Mouse (Mus musculus) G1E (cell line): ENCODE data around the gene 4921507P07Rik. TPM values are rescaled to one million over a fixed set of nuclear protein-coding genes. Genes with fewer than 3 reads are reported as not detected.
"Not testable (repeated sequence)": the region's sequence is repeated elsewhere in the genome, so short reads cannot be mapped to it uniquely, and the experiment has no call there.

Experiments
- ATAC-seq: 2 replicates; pipeline ENCODE4 v1.8.0; 2016; ENCODE audit warnings: mild to moderate bottlenecking; ENCODE audit not compliant: insufficient number of reproducible peaks, poor library complexity, low FRiP score, severe bottlenecking; ENCODE audit errors: extremely low read depth
- DNase-seq: peaks from one replicate; pipeline ENCODE4 v3.0.0; 2012; ENCODE audit warnings: low spot score
- H3K27me3 ChIP-seq: 2 replicates; pipeline ENCODE4 v1.6.1; 2012; ENCODE audit warnings: mild to moderate bottlenecking, low read length, inconsistent platforms; ENCODE audit not compliant: insufficient read depth
- H3K36me3 ChIP-seq: replicated peaks from 2 replicates; pipeline ENCODE3; 2012; ENCODE audit warnings: mild to moderate bottlenecking, inconsistent platforms
- H3K4me1 ChIP-seq: 2 replicates; pipeline ENCODE4 v1.6.1; 2012; ENCODE audit warnings: low read depth, low read length, inconsistent platforms, mixed read lengths; ENCODE audit not compliant: insufficient read depth
- H3K4me3 ChIP-seq: 2 replicates; pipeline ENCODE4 v1.5.1; 2012; ENCODE audit warnings: low read depth, mild to moderate bottlenecking, inconsistent platforms, low read length, moderate library complexity, mixed read lengths
- H3K9me3 ChIP-seq: replicated peaks from 2 replicates; pipeline ENCODE4 v1.6.1; 2012; ENCODE audit warnings: inconsistent platforms
- CTCF ChIP-seq: IDR thresholded peaks from 2 replicates; pipeline ENCODE4 v1.5.1; 2012; ENCODE audit warnings: low read depth, low read length, inconsistent platforms, mixed read lengths
- GATA1 ChIP-seq: IDR thresholded peaks from 2 replicates; pipeline ENCODE4 v1.6.1; 2012; ENCODE audit warnings: borderline replicate concordance, low read length, inconsistent platforms, mixed read lengths
- GATA2 ChIP-seq: IDR thresholded peaks from 2 replicates; pipeline ENCODE4 v1.6.1; 2012; ENCODE audit warnings: low read depth, low read length, inconsistent platforms, borderline replicate concordance
- POLR2AphosphoS5 ChIP-seq: IDR thresholded peaks from 2 replicates; pipeline ENCODE4 v1.6.1; 2012; ENCODE audit warnings: low read depth, low read length, inconsistent platforms; ENCODE audit not compliant: insufficient replicate concordance
- TAL1 ChIP-seq: conservative IDR thresholded peaks from 2 replicates; pipeline ENCODE4 v1.6.1; 2012; ENCODE audit warnings: low read depth, low read length, inconsistent platforms, mixed read lengths
- polyA plus RNA-seq: library from polyadenylated mRNA; stranded (reverse); fragments of >175 nt; gene quantifications from 2 replicates; pipeline ENCODE4 v1.2.3, GENCODE M21; 2012
- total RNA-seq, 2 experiments: library from RNA; stranded (forward) in 1 of 2; stranded (reverse) in 1 of 2; fragments of 200-1000 nt in 1 of 2; fragments of >200 nt in 1 of 2; fragmentation: Nextera tagmentation in 1 of 2; gene quantifications; 2 replicates each; pipeline ENCODE4 v1.2.3; 2014 to 2017

Gene 4921507P07Rik
- total RNA-seq (2014; fragmentation: Nextera tagmentation) = not detected in 2 replicates
- 0.05 TPM in 1 of 2 replicates, not detected in the other for total RNA-seq (2017)
- polyA plus RNA-seq = not detected in 2 replicates

DNA sequence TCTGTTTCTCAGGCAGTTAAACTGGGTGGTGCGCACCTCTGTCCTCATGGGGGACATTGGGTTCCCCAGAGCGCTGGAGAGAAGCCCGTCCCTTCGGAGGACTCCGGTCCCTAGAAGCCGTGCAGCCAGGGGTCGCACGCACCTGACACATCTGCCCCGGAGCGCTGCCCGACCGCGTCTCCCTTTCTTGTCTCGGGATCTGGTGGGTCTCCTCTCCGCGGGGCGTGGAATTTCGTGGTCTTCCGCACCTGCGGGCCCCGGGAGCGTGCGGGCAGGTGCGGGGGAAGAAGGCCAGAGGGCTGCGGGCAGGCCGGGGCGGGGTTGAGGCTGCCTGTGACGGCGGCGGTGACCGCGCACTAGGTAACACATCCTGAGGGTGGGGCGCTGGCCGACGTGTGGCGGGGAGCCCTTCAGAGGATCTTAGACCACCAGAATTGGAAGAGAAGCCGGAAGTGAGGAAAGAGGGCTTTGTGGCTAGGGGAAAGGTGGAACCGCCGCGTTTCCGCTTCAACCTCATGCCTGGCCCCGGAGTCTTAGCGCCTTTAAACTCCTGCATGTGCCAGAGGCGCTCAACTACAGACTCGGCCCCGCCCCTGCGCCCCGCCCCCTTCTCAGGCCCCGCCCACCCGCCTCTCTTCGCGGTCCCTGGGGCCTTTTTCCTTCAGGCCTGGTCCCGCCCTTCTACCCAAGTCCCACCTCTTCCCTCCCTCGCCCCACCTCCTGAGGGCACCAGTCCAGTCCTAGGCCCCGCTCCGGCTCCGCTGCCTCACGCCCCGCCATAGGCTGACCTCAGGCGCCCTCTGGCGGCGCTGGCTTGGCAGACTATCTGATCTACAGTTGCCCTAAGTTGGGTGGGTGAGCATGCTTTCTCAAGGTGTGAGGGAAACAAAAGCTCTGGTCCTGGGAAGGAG is at the start of gene 4921507P07Rik:
4921507P07Rik (minus strand) TSS at position 332 of the 911 bp plus-strand sequence.
- Histone ChIP-seq H3K27me3 (peaks cover 12% of the 10 kb centered on the region), H3K4me1 (no peaks in the 10 kb centered on the region), H3K36me3 (no peaks in the 10 kb centered on the region), H3K9me3 (peaks cover 9% of the 10 kb centered on the region), H3K4me3 (no peak within 1 kb of the TSS)
- TF ChIP-seq GATA1 (no peak), POLR2AphosphoS5 (no peak), CTCF (no peak), TAL1 (no peak), GATA2 (no peak)
- no peak for DNase-seq
- no peak for ATAC-seq

DNA sequence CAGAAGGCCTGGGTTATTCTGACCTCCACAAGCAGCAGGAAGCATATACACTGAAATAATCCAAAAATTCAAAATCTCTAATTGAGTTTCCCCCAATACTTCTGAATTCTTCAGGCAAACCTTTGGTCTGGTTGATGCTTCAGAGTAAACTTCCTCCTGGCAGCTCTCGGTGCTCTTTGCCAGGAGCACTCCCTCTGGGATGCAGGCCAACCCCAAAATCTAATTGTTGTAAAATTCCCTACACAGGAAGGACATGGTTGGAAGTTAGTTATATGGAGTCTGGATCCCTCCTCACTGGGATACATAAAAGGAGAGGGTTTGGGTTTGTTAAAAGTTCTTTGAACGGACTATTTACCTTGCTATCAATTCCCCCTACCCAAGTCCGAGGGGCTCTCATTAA is 48.3 kb upstream of the 4921507P07Rik start:
- TF ChIP-seq GATA1 (no peak), TAL1 (no peak), GATA2 (no peak), CTCF (no peak), POLR2AphosphoS5 (no peak)
- H3K9me3 ChIP-seq = no peaks in the 10 kb centered on the region
- H3K4me1 ChIP-seq = no peaks in the 10 kb centered on the region
- H3K27me3 ChIP-seq = no peaks in the 10 kb centered on the region
- DNase-seq (no peak), ATAC-seq (no peak)
- H3K36me3 ChIP-seq = no peaks in the 10 kb centered on the region
- H3K4me3 ChIP-seq = no peak overlapping the region

DNA sequence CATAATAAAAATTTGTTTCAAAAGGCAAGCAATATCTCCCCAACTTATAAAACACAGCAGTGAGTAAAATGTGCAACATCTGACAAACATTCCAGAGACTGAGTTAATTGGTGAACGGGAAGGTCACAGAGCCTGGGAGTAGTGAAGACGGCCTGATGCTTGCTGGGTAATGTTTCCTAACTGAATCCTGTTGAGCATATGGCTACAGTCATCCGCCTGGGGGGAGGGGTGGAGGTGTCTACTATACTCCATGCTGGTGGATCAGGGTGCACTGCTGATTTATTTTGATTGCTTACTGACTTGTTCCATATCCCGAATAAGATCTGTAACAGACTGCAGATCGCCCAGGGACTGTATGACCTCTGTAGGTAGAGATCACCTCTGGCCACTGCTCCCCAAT is 45.5 kb upstream of the 4921507P07Rik start:
- no peak overlapping the region for H3K4me3 ChIP-seq
- no peak for ATAC-seq
- no peak for DNase-seq

DNA sequence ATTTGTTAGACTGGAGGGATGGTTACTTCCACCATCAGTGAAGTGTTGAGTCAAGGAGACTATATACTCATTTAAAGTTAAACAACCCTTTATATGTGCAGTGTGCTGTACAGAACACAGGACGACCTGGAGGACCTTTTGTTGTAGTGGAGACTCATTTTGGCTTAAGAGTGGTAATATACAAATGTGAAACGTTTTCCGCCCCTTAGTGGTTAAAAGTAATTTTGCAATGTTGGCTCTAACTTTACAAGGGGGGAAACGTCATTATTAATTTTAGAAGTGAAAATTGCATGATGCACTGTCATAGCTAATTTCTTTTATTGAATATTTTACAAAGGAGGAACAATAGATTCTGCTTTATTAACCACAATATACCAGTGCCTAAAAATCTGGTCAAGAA is 43.9 kb upstream of the 4921507P07Rik start:
- Histone ChIP-seq H3K9me3 (peaks cover 5% of the 10 kb centered on the region), H3K27me3 (no peaks in the 10 kb centered on the region), H3K4me3 (no peak overlapping the region), H3K4me1 (no peaks in the 10 kb centered on the region), H3K36me3 (no peaks in the 10 kb centered on the region)
- no peak; the same call in 1 of the 2 replicates for TF ChIP-seq CTCF
- no peak for TF ChIP-seq POLR2AphosphoS5
- no peak for TF ChIP-seq TAL1
- TF ChIP-seq GATA1 = no peak
- no peak for TF ChIP-seq GATA2
- DNase-seq = no peak
- ATAC-seq = no peak

More for the DNA sequence above, 45.5 kb upstream of the 4921507P07Rik start:
- Histone ChIP-seq H3K4me1 (no peaks in the 10 kb centered on the region), H3K36me3 (no peaks in the 10 kb centered on the region), H3K27me3 (no peaks in the 10 kb centered on the region), H3K9me3 (no peaks in the 10 kb centered on the region)
- no peak for TF ChIP-seq CTCF
- no peak for TF ChIP-seq GATA1
- no peak for TF ChIP-seq GATA2
- TF ChIP-seq POLR2AphosphoS5 = no peak
- TF ChIP-seq TAL1 = no peak

DNA sequence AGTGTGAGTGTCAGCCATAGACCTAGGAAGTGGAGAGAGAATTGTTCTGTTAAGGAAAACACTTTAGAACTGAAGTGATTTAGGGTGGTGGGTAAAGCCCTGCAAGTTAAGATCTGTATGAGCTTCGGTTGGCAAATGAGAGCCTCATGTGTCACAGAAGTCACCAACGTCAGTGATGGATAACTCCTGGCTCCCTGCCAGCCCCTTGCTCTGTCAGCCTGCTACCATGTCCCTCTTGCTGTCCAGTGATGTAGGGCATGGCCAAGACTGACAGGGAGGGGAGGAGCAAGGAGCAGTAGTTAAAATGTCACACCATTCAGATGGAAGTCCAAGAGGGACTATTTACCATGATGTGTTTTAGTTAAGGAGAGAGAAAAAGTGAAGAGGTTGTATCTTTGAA is 43.2 kb upstream of the 4921507P07Rik start:
- TF ChIP-seq GATA1 (no peak), GATA2 (no peak), TAL1 (no peak), POLR2AphosphoS5 (no peak), CTCF (no peak)
- no peaks in the 10 kb centered on the region for H3K27me3 ChIP-seq
- no peaks in the 10 kb centered on the region for H3K4me1 ChIP-seq
- ATAC-seq (no peak), DNase-seq (no peak)
- H3K36me3 ChIP-seq = no peaks in the 10 kb centered on the region
- H3K9me3 ChIP-seq = peaks cover 10% of the 10 kb centered on the region
- H3K4me3 ChIP-seq = no peak overlapping the region

DNA sequence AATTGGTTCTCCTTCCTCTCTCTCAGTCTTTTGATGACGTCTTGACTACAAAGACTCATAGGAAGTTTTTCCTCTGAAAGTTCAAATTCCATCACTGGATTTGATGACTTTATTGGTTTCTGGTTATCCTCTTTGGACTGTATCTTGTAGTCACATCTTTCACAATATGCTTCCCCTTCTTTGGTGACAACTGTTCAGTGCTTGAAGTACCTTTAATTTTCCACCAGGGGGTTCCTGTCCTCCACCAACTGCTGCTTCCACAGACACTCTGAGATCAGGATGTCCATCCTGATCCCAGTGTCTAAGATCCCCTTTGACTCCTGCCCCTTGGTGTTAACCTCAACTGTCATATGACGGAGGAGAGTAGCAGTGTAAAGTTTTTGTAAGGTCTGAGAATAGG is 29.7 kb upstream of the 4921507P07Rik start:
- H3K27me3 ChIP-seq, DNase-seq, H3K4me1 ChIP-seq, H3K36me3 ChIP-seq, H3K9me3 ChIP-seq, H3K4me3 ChIP-seq: not testable (repeated sequence)
- ATAC-seq = peak; percentile 45; the same call in 1 of the 2 replicates

DNA sequence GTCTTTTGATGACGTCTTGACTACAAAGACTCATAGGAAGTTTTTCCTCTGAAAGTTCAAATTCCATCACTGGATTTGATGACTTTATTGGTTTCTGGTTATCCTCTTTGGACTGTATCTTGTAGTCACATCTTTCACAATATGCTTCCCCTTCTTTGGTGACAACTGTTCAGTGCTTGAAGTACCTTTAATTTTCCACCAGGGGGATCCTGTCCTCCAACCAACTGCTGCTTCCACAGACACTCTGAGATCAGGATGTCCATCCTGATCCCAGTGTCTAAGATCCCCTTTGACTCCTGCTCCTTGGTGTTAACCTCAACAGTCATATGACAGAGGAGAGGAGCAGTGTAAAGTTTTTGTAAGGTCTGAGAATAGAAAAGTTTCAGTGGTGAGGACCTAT is 21.8 kb upstream of the 4921507P07Rik start:
- not testable (repeated sequence) for H3K36me3 ChIP-seq, H3K27me3 ChIP-seq, H3K4me3 ChIP-seq, DNase-seq, H3K9me3 ChIP-seq, ATAC-seq, H3K4me1 ChIP-seq
